Mouse (Mus musculus): Measurements from ENCODE around the gene Golm1.
"Not testable (repeated sequence)": the region's sequence is repeated elsewhere in the genome, so short reads cannot be mapped to it uniquely, and the experiment has no call there.

Golm1 gene

DNA sequence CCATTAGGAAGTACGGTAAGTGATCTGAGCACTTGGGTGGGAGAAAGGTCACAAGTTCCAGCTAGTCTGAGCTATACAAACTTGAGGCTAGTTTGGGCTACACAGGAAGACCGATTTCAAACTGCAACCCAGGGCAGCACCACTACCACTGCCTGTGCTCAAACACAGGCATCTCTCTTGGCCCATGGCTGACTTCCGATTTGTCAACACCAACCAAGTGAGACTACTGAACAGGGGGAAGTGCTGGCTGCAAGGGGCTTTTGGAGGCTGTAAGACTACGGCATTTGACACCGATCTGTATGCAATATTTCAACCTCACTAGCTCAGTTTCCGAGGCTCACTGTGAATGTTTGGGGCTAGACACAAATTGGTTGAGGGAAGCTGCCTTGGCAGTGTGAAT lies 28.1 kb downstream of the Golm1 start:
- no peak for DNase-seq (ENCODE audit: low read depth)

DNA sequence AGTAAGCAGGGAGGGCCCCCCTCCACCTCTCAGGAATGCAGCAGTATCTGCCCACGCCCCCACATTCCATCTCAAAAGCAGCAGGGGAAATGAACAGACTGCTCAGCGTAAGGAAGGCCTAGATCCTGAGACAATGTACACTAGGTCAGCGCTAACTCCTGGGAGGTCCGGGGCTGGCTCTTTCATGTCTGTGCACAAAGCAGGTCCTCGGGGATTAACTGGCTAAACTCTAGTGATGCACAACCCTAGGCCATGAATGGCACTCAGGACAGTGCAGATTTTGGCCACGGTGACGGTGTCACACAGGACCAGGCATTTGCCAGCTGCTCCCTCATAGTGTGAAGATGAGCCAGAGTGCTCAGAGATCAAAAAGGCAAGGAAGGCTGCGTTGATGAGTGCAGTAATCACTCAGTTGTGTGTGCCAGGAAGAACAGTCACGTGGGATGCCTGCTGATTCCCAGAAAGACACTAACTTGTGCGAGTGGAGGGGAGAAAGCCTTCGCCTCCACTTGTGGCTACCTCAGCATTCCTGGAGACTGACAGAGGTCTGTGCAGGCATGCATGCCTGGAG lies 28.9 kb downstream of the Golm1 start:
- DNase-seq (ENCODE audit: low read depth), result no peak

DNA sequence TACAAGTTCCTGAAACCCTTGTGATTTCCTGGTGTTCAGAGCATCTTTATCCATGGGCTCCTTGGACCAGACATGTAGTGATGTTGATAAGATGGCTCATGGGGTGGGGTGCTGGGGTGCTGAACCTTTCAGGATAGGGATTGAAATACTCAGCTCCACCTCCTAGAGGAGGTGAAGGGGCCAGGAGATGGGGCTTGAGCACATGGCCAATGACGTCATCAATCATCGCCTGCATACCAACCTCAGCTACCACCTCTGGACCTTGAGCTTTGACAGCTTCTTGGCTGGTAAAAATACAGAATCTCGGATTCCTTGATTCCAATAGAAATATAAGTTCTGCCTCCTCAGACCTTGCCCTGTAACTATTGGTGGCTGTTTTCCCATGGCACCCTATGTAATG lies 30.1 kb downstream of the Golm1 start:
- DNase-seq (ENCODE audit: low read depth), result no peak

DNA sequence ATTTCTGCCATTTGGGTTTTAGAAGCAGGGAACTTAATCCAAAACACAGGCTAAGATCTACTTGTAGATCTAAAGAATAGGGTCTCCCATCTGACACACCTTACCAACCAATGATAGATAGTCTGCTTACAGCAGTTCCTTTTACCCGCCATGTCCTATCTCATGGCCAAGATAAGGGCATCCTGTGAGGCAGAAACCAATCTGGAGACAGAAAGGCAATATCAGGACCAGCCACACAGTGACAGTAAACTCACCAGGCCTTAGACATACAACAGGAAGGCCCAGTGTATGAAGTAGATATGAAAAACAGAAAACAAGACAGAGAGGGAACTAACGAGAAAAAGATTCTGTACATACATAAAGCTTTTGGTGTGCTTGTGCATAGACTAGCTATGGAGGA lies 32.8 kb downstream of the Golm1 start:
- DNase-seq (ENCODE audit: low read depth), result no peak

DNA sequence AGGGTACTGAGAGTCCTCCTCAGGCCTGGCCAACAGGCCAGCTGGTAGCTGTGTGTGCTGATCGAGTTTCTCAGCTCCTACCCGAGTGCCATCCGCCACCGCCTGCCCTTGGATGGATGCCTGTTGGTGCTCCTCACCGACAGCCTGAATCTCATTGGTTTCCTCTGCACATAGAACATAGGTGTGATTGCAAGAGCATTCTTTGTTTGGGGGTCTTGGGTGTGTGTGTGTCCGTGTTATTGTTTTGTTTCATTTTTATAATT lies 35.5 kb downstream of the Golm1 start:
- no peak for DNase-seq (ENCODE audit: low read depth)

DNA sequence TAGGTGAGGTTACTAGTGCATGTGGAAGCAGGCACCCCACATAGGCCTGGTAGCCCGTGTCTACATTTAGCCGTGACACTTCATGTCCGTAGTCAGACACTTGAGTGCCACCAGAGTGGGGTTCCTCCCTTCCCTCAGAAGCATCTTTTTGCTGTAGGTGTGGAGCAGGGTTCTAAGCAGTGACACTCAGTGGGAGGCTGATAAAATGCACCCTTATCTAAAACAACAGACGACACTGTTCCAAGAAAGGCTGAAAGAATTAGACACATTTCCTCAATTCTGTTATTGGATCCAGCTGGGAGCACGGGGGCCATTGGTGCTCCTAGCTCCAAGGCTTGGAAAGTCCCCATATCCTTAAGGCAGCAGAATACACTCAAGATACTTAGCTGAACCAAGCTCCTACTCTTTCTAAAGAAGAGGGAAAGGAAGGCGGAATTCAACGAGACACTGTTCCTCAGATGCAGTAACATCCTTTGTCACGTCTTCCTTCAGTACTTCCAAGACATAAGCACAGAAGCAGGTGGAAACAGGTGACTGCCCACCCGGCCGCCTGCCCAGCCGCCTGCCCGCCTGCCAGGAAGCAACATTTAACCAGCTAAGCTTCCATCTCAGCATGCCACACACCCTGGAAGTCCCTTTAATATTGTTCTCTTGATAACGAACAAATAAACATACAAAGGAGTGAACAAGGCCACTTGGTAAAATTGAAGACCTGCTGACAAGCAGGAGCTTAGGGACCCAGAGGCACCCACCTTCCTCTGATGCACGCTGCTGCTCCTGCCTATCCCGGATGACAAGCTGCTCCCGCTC lies 36.0 kb downstream of the Golm1 start:
- no peak for DNase-seq (ENCODE audit: low read depth)

DNA sequence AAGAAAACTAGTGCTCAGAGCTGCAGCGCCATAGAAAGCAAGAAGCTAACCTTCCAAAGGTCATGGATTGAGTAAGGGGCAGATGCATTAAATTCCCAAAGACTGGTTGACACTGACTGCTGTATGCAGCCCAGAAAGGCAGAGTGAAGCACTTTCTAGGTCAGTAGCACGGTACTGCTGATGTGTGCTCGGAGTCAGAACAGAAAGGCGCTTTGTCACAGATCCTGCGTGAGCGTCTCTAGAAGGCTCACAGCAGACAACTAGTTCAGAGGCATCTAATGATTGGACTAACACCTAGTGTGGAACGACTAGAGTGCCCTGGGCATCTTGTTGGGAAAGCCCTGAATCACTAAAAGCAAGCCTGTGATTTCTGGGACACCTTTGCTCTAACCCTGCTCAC lies 37.8 kb downstream of the Golm1 start:
- DNase-seq (ENCODE audit: low read depth), result no peak

DNA sequence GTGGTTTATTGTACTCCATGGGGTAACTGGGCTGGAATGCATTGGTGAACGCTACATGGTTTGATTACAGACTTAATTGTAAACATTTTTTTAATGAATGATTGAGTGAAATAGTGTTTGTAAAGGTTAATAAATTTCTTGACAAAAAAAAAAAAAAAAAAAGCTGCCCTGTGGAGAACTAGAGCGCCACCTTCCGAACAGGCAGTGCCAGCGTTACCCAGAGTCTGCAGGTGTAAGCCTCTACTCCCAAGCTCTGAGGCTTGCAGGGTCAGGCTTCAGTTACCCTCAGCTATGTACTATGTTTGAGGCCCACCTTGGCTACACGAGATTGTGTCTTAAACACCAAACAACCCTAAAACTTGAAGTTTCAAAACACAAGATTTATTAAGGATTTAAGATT lies 41.0 kb downstream of the Golm1 start:
- DNase-seq (ENCODE audit: low read depth), result no peak

DNA sequence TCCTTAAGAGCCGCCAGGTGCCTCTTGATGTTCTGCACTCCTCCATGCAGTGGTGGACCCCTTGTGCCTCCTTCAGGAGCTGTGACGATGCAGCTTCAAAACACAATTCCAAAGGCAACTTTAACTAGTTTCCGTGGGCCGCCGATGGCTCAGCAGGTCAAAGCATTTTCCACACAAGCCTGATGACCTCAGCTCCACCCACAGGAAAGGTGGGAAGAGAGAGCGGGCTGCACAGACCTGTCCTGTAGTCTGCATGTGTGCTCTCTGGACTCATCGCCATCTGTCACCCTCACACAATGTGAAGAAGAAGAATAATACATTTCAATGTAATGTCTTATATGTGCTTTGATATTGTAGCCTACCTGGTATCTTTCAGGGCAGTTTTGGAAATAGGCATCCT lies 48.9 kb downstream of the Golm1 start:
- DNase-seq (ENCODE audit: low read depth), result no peak

DNA sequence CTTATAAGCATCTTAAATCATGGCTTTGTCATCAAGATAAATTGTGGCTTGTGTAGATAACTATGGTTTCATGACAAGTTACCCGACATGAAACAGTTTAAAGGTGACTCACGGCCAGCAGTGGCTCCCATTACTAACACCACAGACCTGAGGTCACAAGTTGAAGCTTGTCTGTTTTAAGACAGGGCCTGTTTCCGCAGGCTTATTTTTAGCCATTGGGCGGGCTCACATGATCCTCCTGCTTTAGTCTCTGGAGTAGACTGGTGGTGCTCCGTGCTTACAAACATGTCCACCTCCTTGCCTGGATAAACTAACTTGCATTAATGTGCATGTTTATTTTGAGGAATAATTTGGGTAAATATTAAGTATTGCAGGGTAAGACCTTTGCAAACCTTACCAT lies 50.7 kb downstream of the Golm1 start:
- no peak for DNase-seq (ENCODE audit: low read depth)

DNA sequence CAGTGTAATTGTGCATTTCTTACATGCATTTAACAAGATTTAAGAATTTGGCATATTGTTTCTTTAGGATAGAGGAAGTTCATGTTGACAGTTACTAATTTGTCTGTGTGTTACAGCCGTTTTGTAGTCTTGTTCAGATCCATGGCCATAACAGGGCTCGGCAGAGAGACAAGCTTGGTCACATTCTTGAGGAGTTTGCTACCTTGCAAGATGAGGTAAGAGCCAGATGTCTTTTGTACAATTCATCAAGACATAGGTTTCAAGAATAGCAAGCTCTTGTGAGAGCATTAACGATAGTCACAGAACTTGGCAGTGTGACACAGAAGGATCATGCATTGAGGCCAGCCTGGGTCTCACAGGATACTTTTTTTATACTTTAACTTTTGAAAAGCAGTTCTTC lies 51.2 kb downstream of the Golm1 start:
- no peak for DNase-seq (ENCODE audit: low read depth)

DNA sequence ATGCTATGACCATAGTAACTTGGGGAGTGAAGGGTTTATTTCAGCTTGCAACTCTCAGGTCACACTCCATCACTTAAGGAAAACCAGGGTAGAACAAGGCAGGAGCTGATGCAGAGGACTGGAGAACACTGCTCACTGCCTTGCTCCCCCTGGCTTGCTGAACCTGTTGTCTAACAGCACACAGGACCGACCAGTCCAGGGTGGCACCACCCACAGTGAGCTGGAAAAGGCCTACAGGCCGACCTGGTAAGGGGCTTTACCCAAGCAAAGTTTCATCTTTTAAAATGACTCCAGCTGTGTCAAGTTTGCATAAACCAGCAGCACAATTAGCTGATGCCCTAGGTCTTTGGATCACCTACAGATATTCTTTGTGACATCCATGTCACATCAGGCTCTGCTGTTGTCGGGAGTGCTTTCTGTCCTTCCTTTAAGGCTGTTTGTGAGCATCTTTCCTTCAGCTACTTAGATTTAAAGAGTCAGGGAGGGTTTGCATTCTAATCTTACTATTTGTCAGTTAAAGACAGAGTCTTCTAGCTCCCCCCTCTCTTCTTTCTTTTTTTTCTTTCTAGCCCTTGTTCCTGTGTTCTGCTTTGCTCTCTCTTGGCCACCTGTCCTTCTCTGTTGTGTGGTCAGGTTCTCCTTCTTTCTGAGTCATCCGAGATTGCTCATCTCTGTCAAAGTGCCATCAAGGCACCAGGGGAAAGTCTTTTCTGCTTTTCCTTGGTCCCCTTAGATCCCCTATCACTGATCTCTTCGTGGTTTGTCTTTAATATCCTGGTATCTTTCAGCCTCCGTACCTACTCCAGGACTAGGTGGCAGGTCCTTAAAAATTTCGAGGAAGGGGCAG lies 53.7 kb downstream of the Golm1 start:
- no peak for DNase-seq (ENCODE audit: low read depth)

DNA sequence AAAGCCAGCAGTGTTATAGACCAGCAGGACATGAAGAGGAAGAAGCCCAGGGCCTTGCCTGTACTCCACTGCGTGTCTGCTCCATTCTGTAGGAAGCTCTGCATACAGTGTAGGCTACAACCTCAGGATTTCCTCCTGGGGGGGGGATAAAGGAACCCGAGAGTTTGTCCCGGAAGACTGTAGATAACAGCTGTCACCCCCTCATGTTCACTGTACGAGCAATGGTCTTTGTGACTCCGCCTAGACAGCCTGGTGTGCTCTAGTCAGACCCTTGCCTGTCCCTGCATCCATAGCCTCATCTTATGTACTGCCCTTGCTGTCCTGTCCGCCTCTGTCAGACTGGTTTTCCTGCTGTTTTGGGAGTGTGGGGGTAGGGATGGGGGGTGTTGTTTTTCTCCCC lies 57.1 kb downstream of the Golm1 start:
- no peak for DNase-seq (ENCODE audit: low read depth)

DNA sequence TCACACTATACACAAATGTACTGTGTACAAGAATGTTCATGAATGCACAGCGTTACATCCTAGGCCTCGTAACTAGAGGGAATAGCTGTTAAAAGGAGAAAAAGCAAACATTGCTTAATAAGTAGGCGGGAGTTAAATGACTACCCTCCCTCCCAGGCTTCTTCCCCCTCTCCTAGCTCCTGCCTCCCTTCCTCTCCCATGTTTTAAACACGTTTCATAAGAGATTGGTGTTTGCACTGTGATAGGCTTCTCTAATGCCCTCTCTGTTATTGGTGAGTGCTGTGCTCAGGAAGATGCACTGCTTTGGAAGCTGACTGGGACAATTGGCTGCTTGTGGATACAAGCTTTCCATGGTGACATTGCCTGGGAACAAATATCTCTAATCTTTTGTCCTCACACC lies 60.1 kb downstream of the Golm1 start:
- no peak for DNase-seq (ENCODE audit: low read depth)

DNA sequence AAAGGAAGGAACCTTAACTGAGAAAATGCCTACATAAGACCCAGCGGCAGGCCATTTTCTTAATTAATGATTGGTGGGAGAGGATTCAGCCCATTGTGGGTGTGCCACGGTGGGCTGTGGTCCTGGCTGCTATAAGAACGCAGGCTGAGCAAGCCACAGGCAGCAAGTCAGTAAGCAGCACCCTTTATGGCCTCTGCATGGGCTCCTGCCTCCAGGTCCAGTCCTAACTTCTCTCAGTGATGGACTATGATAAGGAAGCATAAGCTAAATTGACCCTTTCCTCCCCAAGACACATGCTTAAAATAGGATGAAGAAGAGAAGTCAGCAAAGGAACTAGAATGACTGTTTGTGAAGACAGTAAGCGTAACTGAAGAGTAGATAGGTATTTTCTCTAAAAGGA lies 60.5 kb downstream of the Golm1 start:
- no peak for DNase-seq (ENCODE audit: low read depth)

DNA sequence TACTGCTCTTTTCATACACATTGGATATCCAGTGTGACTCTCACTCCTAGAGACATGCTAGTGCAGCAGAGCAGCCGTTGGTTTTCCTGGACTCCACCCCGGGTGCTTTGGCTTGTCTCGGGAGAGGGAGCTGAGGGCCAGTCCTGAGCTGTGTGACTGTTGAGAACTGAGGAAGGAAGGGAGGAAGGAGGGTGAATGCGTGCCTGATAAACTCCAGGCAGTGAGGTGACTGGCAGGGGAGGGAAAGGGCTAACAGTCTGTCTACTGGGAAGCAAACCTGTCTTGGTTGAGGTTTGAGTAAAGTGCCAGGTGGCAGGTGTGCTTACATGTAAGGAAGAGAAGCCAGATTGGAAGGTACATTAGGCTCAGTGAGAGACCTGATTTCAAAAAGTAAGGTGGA lies 61.7 kb downstream of the Golm1 start:
- DNase-seq (ENCODE audit: low read depth), result no peak

DNA sequence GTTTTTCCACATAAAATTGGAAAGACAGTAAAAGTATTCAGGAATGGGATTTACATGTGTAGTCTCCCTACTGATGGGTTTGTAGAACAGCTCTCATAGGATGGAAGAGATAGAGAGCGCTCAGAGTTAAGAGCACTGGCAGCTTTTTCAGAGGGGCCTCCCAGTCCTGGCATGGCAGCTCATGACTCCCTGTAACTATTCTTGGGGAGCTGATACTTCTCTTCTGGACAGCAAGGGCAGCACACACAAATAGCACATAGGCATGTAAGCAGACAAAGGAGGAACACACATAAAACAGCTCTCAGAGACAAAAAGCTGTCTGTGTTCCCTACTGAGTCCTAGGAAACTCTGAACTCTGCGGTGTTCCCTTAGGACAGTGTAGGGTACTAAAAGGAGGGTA lies 65.2 kb downstream of the Golm1 start:
- DNase-seq (ENCODE audit: low read depth), result no peak

DNA sequence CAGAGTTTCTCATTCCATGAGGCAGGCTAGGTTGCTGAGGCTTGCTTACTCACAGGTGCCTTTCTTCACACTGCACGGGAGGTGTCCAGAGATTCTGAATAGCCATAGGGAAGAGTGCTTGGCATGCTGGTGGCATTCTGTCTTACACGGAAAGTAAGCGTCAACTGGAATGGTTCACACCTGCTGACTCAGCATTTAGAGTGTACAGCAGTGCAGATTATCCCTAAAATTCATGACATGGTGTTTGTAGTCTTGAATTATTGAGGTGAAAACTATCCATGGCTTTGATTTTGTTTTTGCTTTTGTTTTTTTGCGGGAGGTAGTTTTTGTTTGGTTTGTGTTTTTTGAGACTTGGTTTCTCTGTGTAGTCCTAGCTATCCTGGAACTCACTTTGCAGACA lies 65.7 kb downstream of the Golm1 start:
- DNase-seq (ENCODE audit: low read depth), result no peak

DNA sequence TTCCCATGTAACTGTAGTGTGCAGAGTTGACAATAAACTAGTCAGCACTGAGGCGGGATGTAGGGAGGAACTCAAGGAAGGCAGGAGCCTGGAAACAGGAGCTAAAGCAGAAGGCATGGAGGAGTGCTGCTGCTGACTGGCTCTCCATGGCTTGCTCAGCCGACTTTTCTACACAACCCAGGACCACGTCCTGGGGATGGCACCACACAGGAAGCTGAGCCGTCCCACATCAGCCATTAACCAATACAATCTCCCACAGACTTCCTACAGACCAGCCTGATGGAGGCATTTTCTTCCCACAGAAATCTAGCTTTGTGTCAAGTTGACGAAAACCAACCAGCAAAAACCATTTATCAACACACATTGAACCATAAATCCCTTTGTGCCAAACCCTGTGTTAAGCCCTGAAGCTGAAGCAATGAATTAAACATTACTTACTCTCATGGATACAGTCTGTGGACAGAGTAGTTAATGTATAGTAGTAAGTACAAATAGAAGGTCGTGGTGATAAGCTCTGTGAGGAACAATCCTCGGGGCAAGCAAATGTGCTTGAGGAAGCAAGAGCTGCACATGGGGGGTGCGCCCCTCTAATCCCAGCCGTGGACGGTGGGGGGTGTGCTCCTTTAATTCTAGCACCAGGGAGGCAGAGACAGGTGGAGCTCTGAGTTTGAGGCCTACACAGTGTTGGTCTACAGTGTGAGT lies 70.2 kb downstream of the Golm1 start:
- DNase-seq (ENCODE audit: low read depth), result no peak

DNA sequence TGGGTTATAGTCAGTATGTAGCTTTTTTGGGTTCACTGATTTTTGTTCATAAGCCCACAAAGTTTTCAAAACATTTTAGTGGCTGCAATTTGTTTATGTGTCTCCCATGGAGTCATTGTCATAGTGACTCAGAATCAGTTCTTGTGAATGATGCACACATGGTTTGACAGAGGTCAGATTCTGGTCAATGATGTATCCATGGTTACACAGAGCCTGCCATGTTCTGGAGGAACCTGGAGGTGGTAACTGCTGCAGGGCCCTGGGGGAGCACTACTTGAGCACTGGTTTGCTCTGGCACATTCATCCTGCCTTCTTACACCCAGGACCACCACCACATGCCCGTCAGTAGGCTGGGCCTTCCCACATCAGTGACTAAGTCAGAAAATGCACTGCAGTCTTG lies 71.1 kb downstream of the Golm1 start:
- no peak for DNase-seq (ENCODE audit: low read depth)

DNA sequence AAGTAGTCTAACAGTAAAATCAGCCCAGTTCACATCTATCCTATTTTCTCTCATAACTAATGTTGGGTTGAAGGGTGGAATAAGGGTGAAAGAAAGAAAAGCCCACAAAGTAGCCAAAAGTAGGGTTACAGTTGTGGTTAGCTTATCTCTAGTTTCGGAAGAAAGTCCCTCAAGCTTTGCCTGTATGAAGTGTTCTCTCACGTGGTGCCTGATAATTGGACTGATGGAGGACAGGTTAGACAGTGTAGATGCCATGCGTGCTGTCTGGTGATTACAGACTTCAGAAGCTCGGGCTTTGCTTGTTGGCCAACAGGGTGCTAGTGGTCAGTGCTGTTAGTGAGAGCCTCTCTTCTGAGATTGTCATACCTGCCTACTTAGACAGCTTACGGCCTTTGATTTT lies 72.5 kb downstream of the Golm1 start:
- DNase-seq (ENCODE audit: low read depth), result no peak

DNA sequence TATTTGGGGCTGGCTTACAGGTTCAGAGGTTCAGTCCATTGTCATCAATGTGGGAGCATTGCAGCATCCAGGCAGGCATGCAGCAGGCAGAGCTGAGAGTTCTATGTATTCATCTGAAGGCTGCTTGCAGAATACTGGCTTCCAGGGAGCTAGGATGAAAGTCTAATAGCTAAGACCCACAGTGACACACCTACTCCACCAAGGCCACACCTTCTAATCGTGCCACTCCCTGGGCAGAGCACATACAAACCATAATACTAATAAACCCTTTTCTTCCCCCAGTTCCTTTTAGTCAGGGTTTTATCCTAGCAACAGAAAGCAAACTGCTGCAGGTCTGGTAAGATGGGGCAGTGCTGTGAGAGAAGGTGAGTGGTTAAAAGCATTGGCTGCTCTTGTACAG lies 83.0 kb downstream of the Golm1 start:
- DNase-seq (ENCODE audit: low read depth), result no peak

DNA sequence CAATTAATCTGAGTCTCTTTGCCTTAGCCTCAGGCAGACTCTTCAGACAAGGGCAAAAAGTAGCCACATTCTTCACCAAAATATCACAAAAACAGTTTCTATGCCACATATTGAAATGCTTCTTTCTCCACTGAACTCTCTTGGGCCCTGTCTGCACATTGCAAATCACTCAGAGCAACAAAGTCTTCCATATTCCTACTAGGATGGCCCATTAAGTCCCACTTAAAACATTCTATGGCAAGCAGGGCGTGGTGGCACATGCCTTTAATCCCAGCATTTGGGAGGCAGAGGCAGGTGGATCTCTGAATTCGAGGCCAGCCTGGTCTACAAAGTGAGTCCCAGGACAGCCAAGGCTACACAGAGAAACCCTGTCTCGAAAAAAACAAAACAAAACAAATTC lies 83.6 kb downstream of the Golm1 start:
- not testable (repeated sequence) for DNase-seq (ENCODE audit: low read depth)
